Mouse (Mus musculus): ENCODE data around the gene Cdr2. TPM values are rescaled to one million over a fixed set of nuclear protein-coding genes. Genes with fewer than 3 reads are reported as not detected.

The Cdr2 gene
- total and polyA plus RNA-seq, 2 experiments from 2014 or later, result 9.1 to 26.7 TPM

GRCm38 (mm10) chr7:121014486-121014885, 32.4 kb upstream of the Cdr2 start:
- Histone ChIP-seq H3K4me2 (ENCODE audit: low read depth, low read length, poor library complexity, severe bottlenecking) (no peak overlapping the region), H3K4me1 (ENCODE audit: insufficient read depth, low read length) (no peaks in the 10 kb centered on the region), H3K9me3 (ENCODE audit: low read length) (no peaks in the 10 kb centered on the region), H3K4me3 (ENCODE audit: low read depth, low read length) (no peak overlapping the region), H3K36me3 (ENCODE audit: insufficient read depth, low read length) (no peaks in the 10 kb centered on the region), H3K9ac (replicated peaks; ENCODE audit: low read length, poor library complexity, severe bottlenecking) (no peak overlapping the region), H3K27ac (ENCODE audit: low read depth, low read length) (no peak overlapping the region), H3K27me3 (ENCODE audit: insufficient read depth, low read length) (no peaks in the 10 kb centered on the region)
- no peak for TF ChIP-seq CTCF (IDR thresholded peaks at IDR 0.05)
- DNase-seq (ENCODE audit: low spot score), result no peak
- WGBS, result 88% methylated on average over 10 of the region's 10 CpGs
- ATAC-seq (ENCODE audit: low FRiP score), result no peak

- 50% methylated on average over 10 of the region's 10 CpGs for WGBS
- no peak for TF ChIP-seq CTCF (IDR thresholded peaks at IDR 0.05)
- no peaks in the 10 kb centered on the region for H3K4me1 ChIP-seq (ENCODE audit: insufficient read depth, low read length)
- no peak overlapping the region for H3K27ac ChIP-seq (ENCODE audit: low read depth, low read length)
- no peaks in the 10 kb centered on the region for H3K36me3 ChIP-seq (ENCODE audit: insufficient read depth, low read length)
- no peak overlapping the region for H3K4me3 ChIP-seq (ENCODE audit: low read depth, low read length)
- ATAC-seq (ENCODE audit: low FRiP score) (no peak), DNase-seq (ENCODE audit: low spot score) (no peak)
- H3K9me3 ChIP-seq (ENCODE audit: low read length), result no peaks in the 10 kb centered on the region
- no peaks in the 10 kb centered on the region for H3K27me3 ChIP-seq (ENCODE audit: insufficient read depth, low read length)
- no peak overlapping the region for H3K4me2 ChIP-seq (ENCODE audit: low read depth, low read length, poor library complexity, severe bottlenecking)
- no peak overlapping the region for H3K9ac ChIP-seq (replicated peaks; ENCODE audit: low read length, poor library complexity, severe bottlenecking)
These were observed 29.9 kb upstream of the Cdr2 start for GRCm38 (mm10) chr7:121011794-121012689.

GRCm38 (mm10) chr7:121003793-121004418, 21.8 kb upstream of the Cdr2 start:
- WGBS, result 80% methylated on average over 4 of the region's 4 CpGs
- no peak overlapping the region for H3K9ac ChIP-seq (replicated peaks; ENCODE audit: low read length, poor library complexity, severe bottlenecking)
- H3K4me2 ChIP-seq (ENCODE audit: low read depth, low read length, poor library complexity, severe bottlenecking), result no peak overlapping the region
- no peak for ATAC-seq (ENCODE audit: low FRiP score)
- no peak overlapping the region for H3K27ac ChIP-seq (ENCODE audit: low read depth, low read length)
- H3K4me1 ChIP-seq (ENCODE audit: insufficient read depth, low read length), result no peaks in the 10 kb centered on the region
- no peak for TF ChIP-seq CTCF (IDR thresholded peaks at IDR 0.05)
- no peak for DNase-seq (ENCODE audit: low spot score)
- H3K4me3 ChIP-seq (ENCODE audit: low read depth, low read length), result no peak overlapping the region
- H3K36me3 ChIP-seq (ENCODE audit: insufficient read depth, low read length), result no peaks in the 10 kb centered on the region
- H3K27me3 ChIP-seq (ENCODE audit: insufficient read depth, low read length), result no peaks in the 10 kb centered on the region
- no peaks in the 10 kb centered on the region for H3K9me3 ChIP-seq (ENCODE audit: low read length)

GRCm38 (mm10) chr7:121002407-121002928, 20.4 kb upstream of the Cdr2 start:
- DNase-seq (ENCODE audit: low spot score) (no peak), ATAC-seq (ENCODE audit: low FRiP score) (no peak)
- H3K4me3 ChIP-seq (ENCODE audit: low read depth, low read length), result no peak overlapping the region
- TF ChIP-seq CTCF (IDR thresholded peaks at IDR 0.05), result no peak
- H3K9ac ChIP-seq (replicated peaks; ENCODE audit: low read length, poor library complexity, severe bottlenecking), result no peak overlapping the region
- no peaks in the 10 kb centered on the region for H3K4me1 ChIP-seq (ENCODE audit: insufficient read depth, low read length)
- H3K4me2 ChIP-seq (ENCODE audit: low read depth, low read length, poor library complexity, severe bottlenecking), result no peak overlapping the region
- no peaks in the 10 kb centered on the region for H3K27me3 ChIP-seq (ENCODE audit: insufficient read depth, low read length)
- no peaks in the 10 kb centered on the region for H3K9me3 ChIP-seq (ENCODE audit: low read length)
- H3K27ac ChIP-seq (ENCODE audit: low read depth, low read length), result no peak overlapping the region
- no peaks in the 10 kb centered on the region for H3K36me3 ChIP-seq (ENCODE audit: insufficient read depth, low read length)
- WGBS, result 93% methylated on average over 5 of the region's 5 CpGs

- Histone ChIP-seq H3K9ac (replicated peaks; ENCODE audit: low read length, poor library complexity, severe bottlenecking) (no peak overlapping the region), H3K4me3 (ENCODE audit: low read depth, low read length) (no peak overlapping the region), H3K27me3 (ENCODE audit: insufficient read depth, low read length) (no peaks in the 10 kb centered on the region), H3K27ac (ENCODE audit: low read depth, low read length) (no peak overlapping the region), H3K4me2 (ENCODE audit: low read depth, low read length, poor library complexity, severe bottlenecking) (no peak overlapping the region), H3K4me1 (ENCODE audit: insufficient read depth, low read length) (no peaks in the 10 kb centered on the region), H3K36me3 (ENCODE audit: insufficient read depth, low read length) (no peaks in the 10 kb centered on the region), H3K9me3 (ENCODE audit: low read length) (no peaks in the 10 kb centered on the region)
- TF ChIP-seq CTCF (IDR thresholded peaks at IDR 0.05), result no peak
- 84% methylated on average over 3 of the region's 3 CpGs for WGBS
- ATAC-seq (ENCODE audit: low FRiP score) (no peak), DNase-seq (ENCODE audit: low spot score) (no peak)
These were observed 19.8 kb upstream of the Cdr2 start for GRCm38 (mm10) chr7:121001879-121002278.

Data from midbrain, postnatal 0 days (tissue).